24 mouse cellular contexts compared by ENCODE assay signal in the genomic region with DNA sequence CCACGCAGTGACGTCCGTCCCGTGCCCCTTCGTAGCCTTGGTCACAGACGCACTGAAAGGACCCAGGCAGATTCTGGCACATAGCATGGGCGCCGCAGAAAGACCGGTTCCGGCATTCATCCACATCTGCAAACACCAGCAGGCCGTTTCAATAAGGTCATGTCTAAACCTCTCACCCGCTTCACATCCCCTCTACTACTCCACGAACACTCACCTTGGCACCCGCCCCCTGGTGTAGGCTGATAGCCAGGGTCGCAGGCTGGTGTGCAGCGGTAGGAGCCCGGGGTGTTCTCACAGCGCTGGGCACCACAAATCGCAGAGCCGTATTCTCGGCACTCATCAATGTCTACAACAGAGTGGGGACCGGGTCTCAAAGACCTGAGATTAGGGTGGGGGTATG. TPM values are rescaled to one million over a fixed set of nuclear protein-coding genes. Genes with fewer than 3 reads are reported as not detected.
DNase-seq lines count a peak whose midpoint lies in the region; ATAC-seq lines count a peak whose summit lies in the region.
"Had no signal": no experiment of that assay in that cellular context is flagged by ENCODE, and none has a peak within 500 bp of the region (broad histone marks: within the 10 kb centered on the region; RNA-seq: fewer than 3 reads in every experiment).

No protein-coding gene starts in this region.

- DNase-seq in forebrain, embryonic 11.5 days (ENCODE audit: low spot score): peak; percentile 50
- DNase-seq in testis, postnatal 10 days (ENCODE audit: low spot score): peak; percentile 39
- no peak for DNase-seq in testis, postnatal 14 days (ENCODE audit: low spot score)
- no peak for DNase-seq in cerebellum, postnatal 4 days (ENCODE audit: low spot score in 2 of 2)
- DNase-seq: adrenal gland, adult 2 months; adrenal gland, postnatal 10 days; adrenal gland, postnatal 25 days; B cell, adult 2 months; cerebellum, adult 11 months; cerebellum, adult 18-20 months; cerebellum, adult 8-10 months; cerebellum, adult 9-11 months; cerebellum, postnatal 14 days; cerebellum, postnatal 36 days; forebrain, postnatal 0 days had no signal

- 91% methylated on average over 22 of the region's 22 CpGs for WGBS in forebrain, embryonic 11.5 days
- 90% methylated on average over 22 of the region's 22 CpGs for WGBS in forebrain, embryonic 12.5 days

- no peaks in the 10 kb centered on the region for H3K27me3 ChIP-seq in forebrain, embryonic 11.5 days (ENCODE audit: control insufficient read depth, insufficient read depth, low read length)
- peaks cover 24% of the 10 kb centered on the region for H3K27me3 ChIP-seq in forebrain, embryonic 12.5 days
- H3K27me3 ChIP-seq: CH12.LX; forebrain, embryonic 15.5 days had no signal

- H3K4me2 ChIP-seq in forebrain, embryonic 11.5 days (ENCODE audit: low read depth, low read length, severe bottlenecking): no peak overlapping the region
- H3K4me2 ChIP-seq in forebrain, embryonic 12.5 days: no peak overlapping the region
- H3K4me2 ChIP-seq: embryonic facial prominence, embryonic 12.5 days; forebrain, embryonic 13.5 days; forebrain, embryonic 15.5 days had no signal

- H3K27ac ChIP-seq in forebrain, embryonic 11.5 days (ENCODE audit: low read depth, low read length): no peak overlapping the region
- H3K27ac ChIP-seq in forebrain, embryonic 12.5 days: no peak overlapping the region
- H3K27ac ChIP-seq: embryonic facial prominence, embryonic 10.5 days; embryonic facial prominence, embryonic 12.5 days; forebrain, embryonic 13.5 days; forebrain, embryonic 15.5 days had no signal

- H3K9me3 ChIP-seq in forebrain, embryonic 11.5 days (ENCODE audit: control insufficient read depth, low read length): peaks cover 2% of the 10 kb centered on the region; the same call in 1 of the 2 replicates
- peaks cover under 1% of the 10 kb centered on the region; the same call in 1 of the 2 replicates for H3K9me3 ChIP-seq in forebrain, embryonic 12.5 days
- H3K9me3 ChIP-seq: forebrain, embryonic 13.5 days; forebrain, embryonic 15.5 days had no signal

- H3K4me3 ChIP-seq in forebrain, embryonic 11.5 days (ENCODE audit: low read depth, low read length): no peak overlapping the region
- no peak overlapping the region for H3K4me3 ChIP-seq in forebrain, embryonic 12.5 days (replicated peaks)
- H3K4me3 ChIP-seq: embryonic facial prominence, embryonic 10.5 days; embryonic facial prominence, embryonic 12.5 days; forebrain, embryonic 13.5 days; forebrain, embryonic 15.5 days had no signal

- ATAC-seq in forebrain, embryonic 11.5 days (replicated peaks; ENCODE audit: low FRiP score): no peak
- no peak for ATAC-seq in forebrain, embryonic 12.5 days (ENCODE audit: low FRiP score)
- ATAC-seq: CD4-positive, CD25-positive, alpha-beta regulatory T cell, adult 4 months; forebrain, embryonic 13.5 days; forebrain, embryonic 15.5 days; forebrain, postnatal 0 days had no signal

- no peaks in the 10 kb centered on the region for H3K4me1 ChIP-seq in forebrain, embryonic 11.5 days (replicated peaks; ENCODE audit: control insufficient read depth, insufficient read depth, low read length)
- peaks cover 9% of the 10 kb centered on the region for H3K4me1 ChIP-seq in forebrain, embryonic 12.5 days
- H3K4me1 ChIP-seq: embryonic facial prominence, embryonic 12.5 days had no signal

- H3K36me3 ChIP-seq in forebrain, embryonic 11.5 days (ENCODE audit: control insufficient read depth, insufficient read depth, low read length): no peaks in the 10 kb centered on the region
- H3K36me3 ChIP-seq in forebrain, embryonic 12.5 days (replicated peaks): peaks cover under 1% of the 10 kb centered on the region; the same call in 1 of the 2 replicates
- H3K36me3 ChIP-seq: embryonic facial prominence, embryonic 10.5 days; embryonic facial prominence, embryonic 12.5 days; forebrain, embryonic 15.5 days had no signal

- no peak overlapping the region for H3K9ac ChIP-seq in forebrain, embryonic 11.5 days (ENCODE audit: low read length)
- H3K9ac ChIP-seq in forebrain, embryonic 12.5 days: no peak overlapping the region
- H3K9ac ChIP-seq: embryonic facial prominence, embryonic 12.5 days; forebrain, embryonic 13.5 days; forebrain, embryonic 15.5 days; forebrain, postnatal 0 days had no signal

RNA-seq across cellular contexts. Expression of a gene that starts 18.1 kb away (rescaled TPM):
- polyA plus RNA-seq in forebrain, embryonic 11.5 days (2014; fragmentation: Nextera tagmentation; extraction: Ambion mirVana): 11.9 and 13.0 TPM in 2 replicates
- polyA plus RNA-seq in forebrain, embryonic 12.5 days (2016; fragmentation: Nextera tagmentation; extraction: Ambion mirVana): 12.4 and 16.5 TPM in 2 replicates

RNA-seq across cellular contexts. Expression of a gene that starts 36.4 kb away (rescaled TPM):
- 64.3 and 67.6 TPM in 2 replicates for polyA plus RNA-seq in forebrain, embryonic 11.5 days (2014; fragmentation: Nextera tagmentation; extraction: Ambion mirVana)
- polyA plus RNA-seq in forebrain, embryonic 12.5 days (2016; fragmentation: Nextera tagmentation; extraction: Ambion mirVana): 77.1 and 81.2 TPM in 2 replicates

RNA-seq across cellular contexts. Expression of a gene that starts 37.8 kb away (rescaled TPM):
- polyA plus RNA-seq in forebrain, embryonic 11.5 days (2014; fragmentation: Nextera tagmentation; extraction: Ambion mirVana): not detected in 2 replicates
- 1.5 TPM in 1 of 2 replicates, not detected in the other for polyA plus RNA-seq in forebrain, embryonic 12.5 days (2016; fragmentation: Nextera tagmentation; extraction: Ambion mirVana)
- polyA plus RNA-seq: brain, embryonic 14.5 days; CD4-positive, CD25-positive, alpha-beta regulatory T cell, adult 4 months; embryonic facial prominence, embryonic 10.5 days; embryonic facial prominence, embryonic 14.5 days; forebrain, embryonic 13.5 days; forebrain, postnatal 0 days had no signal

Comparison
In these comparisons a context has a peak if more than half of its experiments do, and no peak if none do; other contexts are left out.
1. DNase-seq: peak in forebrain, embryonic 11.5 days (single experiment) and testis, postnatal 10 days (single experiment); none in testis, postnatal 14 days (single experiment) and cerebellum, postnatal 4 days (0 of 2).